Mouse (Mus musculus) adrenal gland, postnatal 25 days (tissue): Measurements from ENCODE around the gene Unc5b. TPM values are rescaled to one million over a fixed set of nuclear protein-coding genes. Genes with fewer than 3 reads are reported as not detected.

Experiments used
- DNase-seq: peaks from one replicate; pipeline ENCODE4 v3.0.0; 2021; ENCODE audit warnings: mixed read lengths
- total RNA-seq: library from RNA; stranded (reverse); gene quantifications from 2 replicates; pipeline ENCODE4 v1.2.3, GENCODE M21; 2021

The Unc5b gene
- total RNA-seq, 1 experiment from 2014 or later, result 8.0 TPM

GRCm38 (mm10) chr10:60720461-60720860, 110.9 kb downstream of the Unc5b start:
- DNase-seq, result no peak

- no peak for DNase-seq
Observed at GRCm38 (mm10) chr10:60718491-60718890, 112.9 kb downstream of the Unc5b start.

DNA sequence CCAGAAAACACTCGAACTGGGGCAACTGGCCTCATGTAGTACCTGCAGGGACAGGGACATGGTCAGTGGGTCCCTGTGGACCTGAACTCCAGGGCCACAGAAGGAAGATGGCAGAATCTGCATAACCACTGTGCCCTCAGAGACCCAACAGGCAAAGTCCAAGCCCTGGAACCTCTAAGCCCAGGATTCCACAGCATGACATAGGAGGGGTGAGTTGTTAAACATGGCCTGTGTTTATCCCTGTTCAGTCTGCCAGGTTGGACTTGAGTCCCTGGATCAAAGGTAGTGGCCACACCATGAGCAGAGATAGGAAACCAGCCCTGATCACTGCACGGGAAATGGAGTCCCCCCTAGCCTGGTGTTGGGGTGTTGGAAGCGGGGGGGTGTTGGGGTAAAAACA, 114.9 kb downstream of the Unc5b start:
- DNase-seq, result no peak

Other genes starting within 250 kb of the Unc5b start
- gene Cdh23, start 135.1 kb downstream of the Unc5b start, total RNA-seq, result 2.2 and 2.8 TPM in 2 replicates
- 24.8 and 42.0 TPM in 2 replicates for gene Slc29a3, start 78.8 kb downstream of the Unc5b start, total RNA-seq